Mouse (Mus musculus) gastrocnemius, postnatal 4 days (tissue): ENCODE results near the gene Cyp2j12. TPM values are rescaled to one million over a fixed set of nuclear protein-coding genes. Genes with fewer than 3 reads are reported as not detected.
"Not testable (repeated sequence)": the region's sequence is repeated elsewhere in the genome, so short reads cannot be mapped to it uniquely, and the experiment has no call there.

Source experiments
- DNase-seq, 2 experiments: peaks; one replicate each; pipeline ENCODE4 v3.0.0; 2021 to 2022; ENCODE audit warnings: low spot score in 2 of 2, mixed read lengths in 2 of 2
- long read RNA-seq, 2 experiments: library from polyadenylated mRNA; stranded (forward); transcript quantifications; one replicate each; pipeline ENCODE4 v2.0.0; 2021
- total RNA-seq, 2 experiments: library from RNA; stranded (reverse); gene quantifications; 2 replicates each; pipeline ENCODE4 v1.2.3; 2021

Cyp2j12 gene
- total RNA-seq: not detected
- long read RNA-seq, experiment 1: 0 reads
- long read RNA-seq, experiment 2: 0 reads

DNA sequence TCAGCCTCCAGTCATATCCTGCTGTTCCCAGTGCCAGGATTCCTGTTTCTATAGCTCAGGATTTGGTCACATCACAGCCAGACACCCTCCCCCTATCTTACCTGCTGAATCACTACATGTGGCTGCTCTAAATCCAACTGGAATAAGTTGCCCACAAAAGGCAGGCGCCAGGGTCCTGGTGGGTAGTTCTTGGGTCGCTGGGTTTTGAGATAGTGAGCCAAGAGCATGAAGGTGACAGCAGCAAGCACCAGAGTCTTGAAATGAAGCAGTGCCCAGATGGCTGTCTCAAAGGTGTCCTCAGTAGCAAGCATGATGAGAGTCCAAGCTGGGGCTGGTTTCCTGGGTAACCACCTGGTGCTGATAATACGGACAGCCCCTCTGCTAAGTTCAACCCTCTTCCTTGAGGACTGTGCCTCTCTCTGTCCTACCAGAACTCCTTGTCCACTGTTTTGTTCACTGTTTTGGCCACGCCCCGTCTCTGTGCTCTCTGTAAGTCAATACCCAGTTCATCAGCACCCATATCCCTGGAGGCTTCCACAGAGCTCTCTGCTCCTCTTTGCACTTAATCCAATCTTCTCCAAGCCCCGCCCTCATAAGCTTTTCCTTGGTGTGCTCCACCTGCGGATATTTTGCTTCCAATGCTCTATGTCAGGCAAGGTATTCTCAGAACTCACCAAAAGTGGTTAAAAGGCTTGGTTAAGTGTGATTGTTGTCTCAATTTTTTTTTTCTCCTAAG lies at the start of gene Cyp2j12:
Cyp2j12 (minus strand) TSS at position 421 of the 736 bp plus-strand sequence.
- no peak for DNase-seq

DNA sequence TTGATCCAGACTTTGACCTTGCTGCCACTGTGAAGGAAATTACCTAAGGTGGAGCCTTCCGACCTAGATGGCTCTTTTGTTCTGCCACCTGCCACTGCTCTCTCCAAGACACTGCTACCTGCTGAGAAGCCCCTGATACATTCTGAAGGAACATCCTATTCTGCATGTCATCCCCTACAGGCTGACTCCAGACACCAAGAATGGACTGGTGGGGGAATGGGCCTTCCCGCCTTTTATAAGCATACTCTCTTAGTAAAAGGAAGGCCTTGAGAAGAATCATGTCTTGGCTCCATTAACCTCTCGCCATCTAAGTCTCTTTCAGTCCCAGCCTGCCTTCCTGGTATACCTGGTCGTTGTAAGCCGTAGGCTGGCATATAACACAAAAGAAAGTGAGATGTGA lies 48.4 kb upstream of the Cyp2j12 start:
- not testable (repeated sequence) for DNase-seq

DNA sequence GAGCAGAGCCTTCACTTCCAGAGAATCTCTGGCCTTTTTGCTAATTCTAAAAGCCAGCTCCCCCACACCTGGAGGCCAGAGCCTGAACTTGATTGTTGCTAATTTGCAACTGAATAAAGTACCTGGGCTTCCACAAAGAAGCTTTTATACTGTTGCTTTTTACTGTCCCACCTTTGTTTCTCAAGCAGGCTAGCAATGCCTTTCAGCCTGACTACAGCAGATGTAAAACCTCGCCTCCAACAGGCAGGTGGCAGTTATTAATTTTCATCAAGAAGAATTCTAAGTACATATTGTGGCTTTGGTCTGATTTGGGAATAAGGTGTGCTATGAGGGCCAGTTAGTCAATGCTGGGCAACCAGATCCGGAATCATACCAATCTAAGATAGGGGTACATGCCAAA lies 47.7 kb upstream of the Cyp2j12 start:
- DNase-seq: not testable (repeated sequence)

DNA sequence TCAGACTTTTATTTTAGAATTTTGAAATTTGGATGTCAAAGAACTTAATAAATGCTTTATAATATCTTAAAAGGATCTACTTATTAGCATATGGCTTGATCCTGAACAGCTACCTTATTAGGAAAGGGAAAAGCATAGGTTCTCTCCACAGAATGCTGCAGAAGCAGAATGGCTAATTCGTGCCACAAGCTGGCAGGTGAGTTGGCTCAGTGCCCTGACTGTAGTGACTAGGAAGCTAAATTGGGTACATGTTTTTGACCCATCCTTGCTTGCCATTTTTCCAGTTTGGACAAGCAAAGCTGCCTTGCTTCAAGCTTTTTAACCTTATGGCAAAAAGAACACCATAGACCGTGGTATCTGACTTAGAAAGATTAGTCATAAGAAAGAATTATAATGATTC lies 47.2 kb upstream of the Cyp2j12 start:
- not testable (repeated sequence) for DNase-seq

DNA sequence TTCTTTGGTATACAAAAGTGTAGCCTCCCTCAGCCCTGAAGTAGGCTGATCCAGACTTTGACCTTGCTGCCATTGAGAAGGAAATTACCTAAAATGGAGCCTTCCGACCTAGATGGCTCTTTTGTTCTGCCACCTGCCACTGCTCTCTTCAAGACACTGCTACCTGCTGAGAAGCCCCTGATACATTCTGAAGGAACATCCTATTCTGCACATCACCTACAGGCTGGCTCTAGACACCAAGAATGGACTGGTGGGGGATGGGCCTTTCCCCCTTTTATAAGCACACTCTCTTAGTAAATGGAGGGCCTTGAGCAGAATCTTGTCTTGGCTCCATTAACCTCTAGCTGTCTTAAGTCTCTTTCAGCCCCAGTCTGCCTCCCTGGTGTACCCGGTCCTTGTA lies 43.8 kb upstream of the Cyp2j12 start:
- not testable (repeated sequence) for DNase-seq

DNA sequence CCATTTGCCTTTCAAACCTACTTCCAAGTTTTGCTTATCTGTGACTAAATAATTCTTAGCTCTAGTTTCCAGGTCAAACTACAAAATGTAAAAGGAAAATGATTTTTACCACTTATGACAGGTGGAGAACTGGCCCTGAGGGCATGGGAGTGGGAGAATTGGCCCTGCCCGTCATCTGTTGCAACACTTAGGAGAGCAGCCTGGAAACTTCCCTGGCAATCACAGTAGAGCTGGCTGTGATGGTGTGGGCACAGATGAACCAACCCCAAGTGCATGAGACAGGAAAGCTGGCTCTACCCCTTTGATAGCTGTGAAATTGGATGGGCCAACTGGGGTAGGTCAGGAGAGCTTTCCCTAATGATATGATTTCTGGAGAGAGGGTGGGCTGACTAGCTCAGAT lies 21.9 kb upstream of the Cyp2j12 start:
- no peak for DNase-seq

DNA sequence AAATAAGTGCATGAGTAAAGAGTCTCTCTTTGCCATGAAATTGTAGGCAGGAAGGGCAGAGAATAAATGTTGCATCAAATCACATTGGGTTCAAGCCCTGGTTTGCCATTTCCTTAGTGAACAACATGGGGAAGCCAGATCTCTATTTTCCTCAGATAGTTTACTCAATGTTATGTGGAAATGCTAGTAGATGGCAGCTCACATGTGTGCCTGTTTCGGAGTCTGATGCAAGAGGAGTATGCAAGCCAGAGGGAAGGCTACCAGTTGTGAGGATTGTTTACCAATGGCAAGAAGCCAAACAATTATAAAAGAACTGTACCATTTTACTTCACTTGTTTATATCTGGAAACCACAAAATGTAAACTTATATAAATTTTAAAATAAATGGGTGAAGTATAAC lies 20.6 kb upstream of the Cyp2j12 start:
- no peak for DNase-seq

DNA sequence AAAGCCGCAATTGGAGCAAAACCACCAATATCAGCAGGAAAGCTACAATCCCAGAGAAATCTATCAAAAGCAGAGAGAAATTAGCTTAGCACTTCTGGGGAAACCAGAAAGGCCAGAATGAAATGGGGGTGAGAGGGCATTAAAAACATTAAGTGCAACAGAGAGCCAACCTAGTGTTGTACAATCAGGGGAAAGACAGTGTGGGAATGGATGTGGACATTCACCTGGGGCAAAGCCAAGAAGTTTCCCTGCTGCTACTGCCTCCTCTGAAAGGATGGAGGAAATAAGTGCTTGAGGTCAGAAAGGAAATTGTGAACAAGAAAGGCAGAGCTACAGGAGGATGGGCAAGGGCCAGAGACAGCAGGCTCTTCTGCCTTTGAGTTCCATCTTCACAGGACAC lies 1.7 kb downstream of the Cyp2j12 start:
- no peak for DNase-seq

DNA sequence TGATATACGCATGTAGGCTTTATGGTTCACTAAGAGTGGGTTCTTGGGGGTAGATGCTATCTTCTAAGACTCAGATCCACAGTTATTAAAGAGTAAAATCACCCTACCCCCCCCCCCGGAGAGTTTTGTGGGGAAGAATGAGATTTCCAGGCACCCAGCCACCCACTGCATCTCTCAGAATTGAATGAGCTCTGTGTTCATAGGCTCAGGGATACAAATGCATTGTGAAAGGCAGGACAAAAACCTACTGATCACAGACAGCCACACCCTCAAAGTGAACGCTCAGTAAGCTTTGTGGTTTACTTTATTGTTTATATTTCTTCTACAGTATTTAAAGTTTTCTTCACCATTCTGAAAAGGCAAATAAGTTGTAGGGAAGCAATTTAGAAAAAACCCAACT lies 6.7 kb downstream of the Cyp2j12 start:
- no peak for DNase-seq

DNA sequence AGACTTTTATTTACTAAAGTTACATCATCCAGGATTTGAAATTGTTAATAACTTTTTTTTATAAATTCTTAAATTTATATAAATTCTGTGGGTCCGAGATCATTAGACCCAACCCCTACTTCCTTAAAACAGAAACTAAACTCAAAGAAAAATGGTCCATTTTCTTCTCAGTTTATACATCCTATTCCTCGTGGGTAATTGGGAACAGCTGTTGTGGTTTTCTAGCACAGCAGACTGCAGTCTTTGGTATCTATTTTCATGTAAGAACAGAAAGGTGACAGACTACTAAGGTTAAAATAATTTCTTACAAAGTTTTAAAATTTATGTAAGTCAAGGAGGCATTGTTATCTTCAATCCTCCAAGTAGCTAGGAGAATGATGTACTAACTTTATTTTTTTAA lies 44.1 kb downstream of the Cyp2j12 start:
- no peak for DNase-seq

DNA sequence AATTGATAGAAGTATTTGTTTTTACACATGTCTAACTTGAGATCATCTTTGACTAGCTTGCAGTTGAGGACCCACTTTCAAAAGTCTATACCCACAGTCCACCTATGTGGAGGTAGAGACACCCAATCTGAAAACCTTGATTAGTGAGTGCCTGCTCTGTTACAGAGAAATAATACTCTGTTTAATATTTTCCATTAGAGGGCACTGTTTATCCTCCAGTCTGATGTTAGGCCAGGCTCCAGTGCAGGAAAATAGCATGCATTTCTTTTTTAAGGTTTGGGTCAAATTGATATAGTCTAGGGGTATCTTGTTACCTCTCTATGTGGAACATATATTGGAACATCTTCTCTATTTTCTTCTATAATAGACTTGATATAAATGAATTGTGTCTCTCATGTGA lies 49.1 kb downstream of the Cyp2j12 start:
- no peak for DNase-seq

DNA sequence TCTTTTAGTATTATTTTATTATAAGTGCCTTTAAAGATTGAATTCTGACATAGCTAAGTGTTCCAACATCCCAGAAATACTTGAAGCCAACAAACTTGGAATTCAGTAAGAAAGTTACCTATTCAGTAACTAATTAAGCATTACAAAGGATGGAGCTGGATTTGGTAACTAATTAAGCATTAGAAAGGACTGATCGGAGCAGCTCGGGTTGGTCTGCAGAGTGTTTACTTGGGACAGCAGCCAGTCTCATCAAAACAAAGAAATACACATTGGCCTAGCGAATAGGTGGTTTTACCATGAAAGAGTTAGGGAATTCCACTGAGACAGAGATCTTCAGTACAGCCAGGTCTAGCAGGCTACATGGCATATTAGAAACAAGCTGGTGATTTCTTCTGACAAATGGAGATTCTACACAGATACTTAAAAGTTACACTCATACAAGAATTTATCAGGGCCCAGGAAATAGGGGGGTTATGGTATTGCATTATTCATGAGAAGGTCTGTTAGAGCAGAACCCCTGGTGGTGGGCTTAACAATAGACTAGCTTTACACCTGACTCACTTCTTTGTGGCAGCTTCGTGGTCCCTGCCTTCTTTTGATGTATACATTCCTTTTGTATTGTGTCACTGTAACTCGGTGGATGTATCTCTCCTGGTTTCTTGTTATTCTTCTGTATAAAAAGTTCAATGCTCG lies 51.5 kb downstream of the Cyp2j12 start:
- not testable (repeated sequence) for DNase-seq

DNA sequence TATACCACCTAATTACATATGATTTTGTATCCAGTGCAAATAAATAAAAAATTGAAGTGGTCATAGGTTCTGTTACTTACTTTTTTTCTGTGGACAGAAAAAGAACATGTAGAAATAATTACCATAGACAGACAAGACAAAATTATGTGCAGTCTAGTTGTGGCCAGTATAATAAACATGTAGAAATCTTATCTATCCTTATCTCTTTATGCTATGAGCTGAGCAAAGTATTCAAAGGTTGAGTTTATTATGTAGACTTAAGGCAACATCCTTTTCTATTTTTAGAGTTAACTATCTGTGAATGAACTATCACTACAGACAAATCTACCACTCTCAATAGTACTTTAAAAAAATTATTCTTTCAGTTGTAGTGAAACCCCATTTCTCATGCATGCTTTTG lies 62.6 kb downstream of the Cyp2j12 start:
- DNase-seq: no peak

DNA sequence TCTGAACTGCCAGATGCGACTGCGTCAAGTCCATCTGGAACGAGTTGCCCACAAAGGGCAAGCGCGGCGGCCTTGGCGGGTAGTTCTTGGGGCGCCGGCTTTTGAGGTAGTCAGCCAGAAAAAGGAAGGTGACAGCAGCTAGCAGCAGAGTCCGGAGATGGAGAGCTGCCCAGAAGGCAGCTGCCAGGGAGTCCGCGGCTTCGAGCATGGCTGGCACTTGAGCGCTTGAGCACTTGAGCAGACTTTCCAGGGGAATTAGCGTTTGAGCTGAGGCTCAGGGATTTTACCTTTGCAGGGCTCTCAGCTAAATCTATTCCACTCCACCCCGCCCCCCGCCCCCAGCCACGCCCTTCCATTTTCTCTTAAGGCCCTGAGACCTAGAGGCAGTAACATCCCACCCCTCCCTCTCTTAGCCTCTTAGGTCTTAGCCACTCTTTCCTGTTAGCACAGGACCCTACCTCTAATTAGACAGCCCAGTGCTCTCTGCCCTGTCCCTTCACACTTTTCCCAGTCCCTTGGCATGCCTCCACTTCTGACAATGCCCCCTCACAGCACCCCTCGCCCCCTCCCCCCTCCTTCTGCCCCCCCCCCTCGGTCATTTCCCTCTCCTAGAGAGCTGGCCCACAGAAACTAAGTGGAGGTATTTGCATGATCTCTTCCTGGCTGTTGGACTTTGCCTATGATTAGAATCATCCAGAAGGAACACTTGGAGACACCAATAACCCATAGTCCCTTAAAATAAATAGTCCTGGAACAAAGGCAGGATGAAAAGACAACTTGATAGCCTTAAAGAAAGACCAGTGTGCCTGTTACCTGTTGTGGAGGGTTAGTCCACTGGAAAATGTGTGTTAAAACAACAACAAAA lies 63.5 kb downstream of the Cyp2j12 start, which contains the start of gene Cyp2j13:
Cyp2j13 (minus strand) TSS at position 286 of the 865 bp plus-strand sequence.
- peak; percentile 19 to 45 for DNase-seq

DNA sequence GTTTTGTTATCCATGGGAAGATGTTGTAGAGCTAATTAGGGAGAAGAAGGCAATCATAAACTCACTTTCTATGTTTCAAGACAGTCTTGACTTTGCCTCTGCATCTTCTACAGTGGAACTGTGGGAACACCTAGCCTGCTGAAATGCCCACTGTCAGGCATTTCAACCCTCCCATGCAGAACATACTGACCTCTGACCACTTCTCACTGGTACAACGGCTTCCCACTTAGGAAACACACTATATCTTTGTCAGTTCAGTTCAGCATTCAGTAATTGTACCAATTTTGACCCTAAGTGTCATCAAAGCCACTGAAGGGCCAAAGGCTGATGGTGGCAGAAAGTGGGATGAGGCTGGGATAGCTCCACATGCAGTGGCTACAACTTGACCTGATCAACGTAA lies 78.9 kb downstream of the Cyp2j12 start:
- DNase-seq: no peak

DNA sequence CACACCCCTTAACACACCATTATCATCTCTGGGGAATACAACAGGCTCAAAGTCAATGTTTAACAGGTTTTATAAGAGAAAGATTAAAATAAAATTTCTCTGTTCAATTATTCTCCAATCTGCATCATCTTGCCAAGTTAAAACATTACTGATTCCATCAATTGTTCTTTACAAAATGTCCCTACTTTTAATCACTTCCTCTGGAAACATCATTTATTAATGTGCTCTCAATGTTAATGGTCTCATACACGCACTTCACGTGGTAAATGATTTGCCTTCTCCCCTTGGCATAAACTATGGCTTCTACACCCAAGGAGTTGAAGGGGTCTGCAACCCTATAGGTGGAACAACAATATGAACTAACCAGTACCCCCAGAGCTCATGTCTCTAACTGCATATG lies 80.8 kb downstream of the Cyp2j12 start:
- DNase-seq: no peak

Other genes starting within 250 kb of the Cyp2j12 start
- 10 to 100 TPM; 12.2 to 13.7 TPM for gene Hook1, start 173.9 kb downstream of the Cyp2j12 start, total RNA-seq
- gene Cyp2j13, start 63.6 kb downstream of the Cyp2j12 start, total RNA-seq: not detected
- gene Cyp2j7, start 95.5 kb upstream of the Cyp2j12 start, total RNA-seq: not detected
- not detected for gene Cyp2j11, start 207.5 kb upstream of the Cyp2j12 start, total RNA-seq